Mouse (Mus musculus) mouse embryonic stem cell (cell line): ENCODE data around the gene Tmem201.
"Not testable (repeated sequence)": the region's sequence is repeated elsewhere in the genome, so short reads cannot be mapped to it uniquely, and the experiment has no call there.

Experiments used
- in situ Hi-C, 2 experiments: fragments of 300-500 bp; cut with MboI; formaldehyde crosslinking; loops; 1 replicate in 1 of 2; 3 replicates in 1 of 2; pipeline ENCODE4 v1.14.3; 2019 to 2020; ENCODE audit warnings: low sequenced_read_pairs in 2 of 2, low pct_unique_long_range_greater_than_20kb in 1 of 2, mixed read lengths in 1 of 2; ENCODE audit not compliant: unreplicated experiment in 1 of 2

Tmem201 gene

DNA sequence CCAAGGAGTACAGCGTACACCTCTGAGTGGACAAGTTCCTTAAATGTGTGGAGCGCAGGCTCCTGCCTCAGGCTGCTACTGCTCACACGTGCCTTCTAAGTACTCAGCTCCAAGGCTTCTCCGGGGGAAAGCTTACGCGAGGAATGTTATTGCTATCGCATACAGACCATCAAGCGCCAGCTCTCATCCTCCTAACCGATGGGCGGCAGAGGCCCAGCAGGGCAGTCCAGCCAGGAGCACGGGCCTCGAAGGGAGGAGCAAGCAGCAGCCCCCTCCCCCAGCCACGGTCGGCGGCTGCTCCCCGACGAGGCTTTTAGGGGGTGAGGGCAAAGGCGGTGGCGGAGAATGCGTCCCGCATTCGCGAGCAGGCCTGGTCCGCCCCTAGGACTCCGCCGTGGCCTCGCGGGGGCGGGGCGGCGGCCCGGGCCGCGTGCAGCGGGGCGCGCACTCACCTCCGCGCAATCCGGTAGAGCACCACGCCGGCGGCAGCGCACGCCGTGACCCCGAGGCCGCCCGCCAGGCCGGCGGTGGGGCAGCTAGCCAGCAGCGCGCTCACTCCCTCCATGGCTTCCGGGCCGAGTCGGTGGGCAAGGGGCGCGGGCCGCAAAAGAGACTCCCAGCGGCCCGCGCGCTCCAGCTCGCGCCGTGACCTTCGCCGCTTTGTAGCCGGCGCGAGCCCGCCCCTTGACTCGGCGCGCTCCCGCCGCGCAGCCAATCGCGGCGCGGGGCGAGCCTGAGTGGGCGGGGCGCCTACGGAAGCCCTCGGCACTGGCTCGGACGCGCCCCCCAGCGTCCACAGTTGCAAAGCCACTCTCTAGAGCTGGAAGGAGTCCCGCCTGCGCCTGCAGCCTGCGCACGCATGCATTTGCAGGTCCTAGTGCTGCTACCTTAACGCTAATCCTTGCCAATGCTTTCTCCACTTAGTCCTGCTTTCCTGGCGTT, at the start of gene Tmem201:
Gene Tmem201, minus strand, starts transcription at position 662 of the 942 bp plus-strand sequence.
- in situ Hi-C loops, result no loop called here

DNA sequence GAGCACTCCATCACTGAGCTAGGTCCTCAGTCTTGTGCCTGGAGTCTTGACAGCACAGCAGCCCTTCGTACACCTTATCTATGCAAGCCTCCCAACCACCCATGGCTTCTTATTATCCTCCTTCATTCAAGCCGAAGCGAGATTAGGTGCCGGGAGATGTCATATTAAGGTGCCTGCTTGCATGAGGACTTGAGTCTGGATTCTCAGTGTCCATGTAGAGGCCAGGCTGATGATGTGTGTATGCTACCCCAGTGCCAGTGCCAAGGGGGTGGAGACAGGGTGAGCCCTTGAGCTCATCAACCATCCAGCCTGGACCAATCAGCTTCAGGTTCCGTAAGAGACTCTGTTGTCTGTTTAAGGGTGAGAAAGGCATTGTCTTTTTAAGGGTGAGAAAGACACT, 47.1 kb upstream of the Tmem201 start:
- in situ Hi-C loops, result no loop called here

- in situ Hi-C loops, result no loop called here
Measured at GRCm38 (mm10) chr4:149784371-149784770, 46.5 kb upstream of the Tmem201 start.

DNA sequence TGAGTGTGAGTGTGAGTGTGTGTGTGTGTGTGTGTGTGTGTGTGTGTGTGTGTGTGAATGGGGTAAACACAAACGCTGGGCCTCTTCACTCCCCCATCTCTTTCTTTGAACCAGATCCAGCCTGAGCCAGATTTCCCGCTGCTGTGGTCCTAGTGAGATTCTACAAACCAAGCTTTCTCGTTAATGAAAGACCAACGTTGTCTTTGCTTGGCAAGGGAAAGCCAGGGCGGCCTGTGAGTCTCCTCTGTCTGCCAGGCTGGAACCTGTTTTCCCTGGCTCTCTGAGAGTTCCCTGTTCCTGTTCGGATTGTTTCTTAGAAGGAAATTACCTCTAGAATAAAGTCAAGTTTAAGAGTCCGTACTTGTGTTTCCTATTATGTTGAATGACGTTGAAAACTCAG, 45.1 kb upstream of the Tmem201 start:
- in situ Hi-C loops, result no loop called here

DNA sequence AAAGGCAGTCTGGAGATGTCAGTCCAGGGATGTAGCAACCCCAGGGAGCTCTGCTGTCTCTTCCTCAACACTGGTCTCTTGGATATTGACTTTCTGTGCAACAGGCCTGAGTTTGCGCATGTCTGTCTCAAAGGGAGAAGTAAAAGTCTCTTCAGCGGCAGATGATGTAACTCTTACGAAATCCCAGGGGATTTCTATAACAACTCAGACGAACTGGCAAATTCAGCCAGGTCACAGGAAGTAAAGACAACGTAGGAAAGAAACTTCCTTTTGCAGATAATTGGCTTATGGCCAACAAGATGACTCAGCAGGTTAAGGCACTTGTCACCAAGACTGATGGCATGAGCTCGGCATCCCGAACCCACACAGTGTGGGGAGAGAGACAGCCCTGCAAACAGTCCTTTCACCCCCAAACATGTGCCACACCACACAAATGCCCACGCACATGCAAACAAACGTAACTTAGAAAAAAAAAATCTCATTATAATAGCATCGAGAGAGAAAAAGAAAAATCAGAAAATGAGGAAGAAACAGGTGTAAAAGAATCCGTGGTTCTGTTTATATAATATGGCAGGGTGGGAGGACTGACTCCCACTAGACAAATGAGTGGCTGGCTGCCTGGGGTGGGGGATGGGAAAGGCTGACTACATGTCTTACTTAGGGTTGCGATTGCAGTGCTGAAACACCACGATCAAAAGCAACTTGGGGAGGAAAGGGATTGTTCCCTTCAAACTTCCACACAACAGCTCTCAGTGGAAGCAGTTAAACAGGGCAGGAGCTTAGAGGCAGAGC, 42.9 kb upstream of the Tmem201 start:
- in situ Hi-C loops, result no loop called here

- in situ Hi-C loops, result no loop called here
Measured at GRCm38 (mm10) chr4:149779966-149780365, 42.1 kb upstream of the Tmem201 start.

DNA sequence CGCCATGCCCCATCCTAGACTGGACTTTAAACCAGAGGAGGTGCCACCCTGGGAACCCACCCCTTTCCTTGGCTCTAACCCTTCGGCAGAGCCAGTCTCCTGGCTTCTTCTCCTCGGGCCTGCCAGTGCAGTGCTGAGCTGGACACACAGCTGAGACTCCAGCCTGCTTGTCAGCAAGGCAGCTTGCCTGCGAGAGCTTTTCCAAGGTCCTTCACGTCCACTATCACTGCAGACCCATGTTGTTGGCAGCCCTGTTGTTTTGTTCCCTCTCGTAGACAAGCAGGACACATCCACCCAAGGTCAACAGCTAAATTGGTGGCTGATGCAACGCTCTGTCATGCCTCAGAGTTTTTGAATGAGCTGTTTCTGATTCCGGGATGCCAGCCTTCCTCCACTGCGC, 39.3 kb upstream of the Tmem201 start:
- in situ Hi-C loops, result no loop called here

- in situ Hi-C loops, result no loop called here
Measured at GRCm38 (mm10) chr4:149775760-149776362, 38.0 kb upstream of the Tmem201 start.

- in situ Hi-C loops, result no loop called here
Measured at GRCm38 (mm10) chr4:149775330-149775729, 37.5 kb upstream of the Tmem201 start.

DNA sequence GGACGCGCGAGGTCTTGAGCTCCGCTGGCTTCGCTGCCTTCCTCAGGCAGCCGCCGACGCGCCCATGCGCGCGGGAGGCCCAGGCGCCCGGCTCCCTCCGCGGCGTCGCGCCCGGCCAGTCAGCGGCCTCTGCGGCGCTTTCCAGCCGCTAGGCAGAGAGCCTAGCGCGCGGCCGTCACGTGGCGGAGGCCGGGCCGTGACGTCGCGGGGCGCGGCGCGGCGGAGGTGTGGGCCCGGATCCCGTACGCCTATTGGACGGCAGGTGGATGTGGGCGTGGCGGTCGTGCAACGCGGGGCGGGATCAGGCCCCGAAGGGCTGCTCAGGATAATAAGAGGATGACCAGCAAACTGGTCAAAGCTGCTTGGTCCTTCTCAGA, 36.2 kb upstream of the Tmem201 start, which contains the start of gene Slc25a33:
Gene Slc25a33, minus strand, starts transcription at position 184 of the 377 bp plus-strand sequence.
- in situ Hi-C loops, result no loop called here

DNA sequence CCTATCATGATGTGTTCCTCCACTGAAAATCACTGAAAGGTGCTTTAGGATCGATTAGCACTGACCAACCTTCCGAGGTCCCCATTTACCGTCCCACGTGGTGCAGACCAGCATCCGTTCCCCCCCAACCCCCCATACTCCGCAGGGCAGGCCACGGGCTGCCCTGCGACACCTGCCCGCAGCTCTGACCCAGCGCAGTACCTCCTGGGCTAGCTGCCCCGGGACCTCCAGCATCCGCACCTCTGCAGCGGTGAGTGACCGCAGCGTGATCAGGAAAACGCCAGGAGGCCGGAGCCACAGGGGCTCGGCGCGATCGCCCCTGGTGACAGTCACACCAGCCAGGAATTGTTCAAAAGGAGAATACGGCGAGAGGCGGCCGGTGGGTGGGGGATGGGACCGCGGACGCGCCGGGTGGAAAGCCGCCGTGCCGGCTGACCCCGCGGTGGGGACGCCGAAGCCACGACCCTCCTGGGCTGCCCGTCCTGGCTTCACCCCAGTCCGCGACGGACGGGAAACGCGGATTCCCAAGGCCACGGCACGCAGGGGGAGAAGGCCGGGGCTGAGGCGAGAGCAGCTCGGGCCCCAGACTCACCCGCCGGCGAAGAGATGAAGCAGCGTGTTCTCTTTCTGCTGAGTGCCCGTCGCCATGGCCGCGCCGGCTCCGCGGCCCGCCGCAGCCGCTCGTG, 35.7 kb upstream of the Tmem201 start:
- in situ Hi-C loops, result no loop called here

GRCm38 (mm10) chr4:149772394-149772793, 34.5 kb upstream of the Tmem201 start:
- in situ Hi-C loops, result no loop called here

GRCm38 (mm10) chr4:149765201-149765600, 27.4 kb upstream of the Tmem201 start:
- in situ Hi-C loops, result no loop called here

DNA sequence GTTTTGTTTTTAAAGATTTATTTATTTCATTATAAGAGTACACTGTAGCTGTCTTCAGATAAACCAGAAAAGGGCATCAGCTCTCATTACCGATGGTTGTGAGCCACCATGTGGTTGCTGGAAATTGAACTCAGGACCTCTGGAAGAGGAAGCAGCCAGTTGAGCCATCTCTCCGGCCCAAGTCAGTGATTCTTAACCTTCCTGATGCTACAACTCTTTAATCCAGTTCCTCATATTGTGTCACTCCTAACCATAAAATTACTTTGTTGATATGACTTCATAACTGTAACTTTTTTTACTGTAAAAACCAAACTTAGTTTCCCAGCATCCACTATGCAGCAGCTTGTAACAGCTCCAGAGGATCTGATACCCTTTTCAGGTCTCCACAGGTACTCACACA, 25.5 kb upstream of the Tmem201 start:
- in situ Hi-C loops, result no loop called here

DNA sequence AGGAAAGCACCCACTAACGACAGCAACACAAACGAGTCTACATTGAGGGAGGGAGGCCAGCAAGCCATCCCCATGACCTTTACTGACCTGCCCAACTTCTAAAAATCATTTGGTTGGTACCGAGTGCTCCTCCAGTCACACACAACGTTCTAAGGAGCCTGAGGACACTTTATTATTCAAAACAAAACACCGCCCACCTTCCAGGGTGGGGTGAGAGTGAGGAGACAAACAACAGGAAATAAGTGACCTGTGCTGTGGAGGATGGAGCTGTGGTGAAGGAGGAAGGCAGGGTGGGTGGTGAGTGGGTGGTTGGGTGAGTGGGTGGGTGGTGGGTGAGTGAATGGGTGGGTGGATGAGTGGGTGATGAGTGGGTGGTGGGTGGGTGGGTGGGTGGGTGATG, 21.7 kb upstream of the Tmem201 start:
- in situ Hi-C loops, result no loop called here

- in situ Hi-C loops, result no loop called here
Measured at GRCm38 (mm10) chr4:149758423-149758822, 20.6 kb upstream of the Tmem201 start.

DNA sequence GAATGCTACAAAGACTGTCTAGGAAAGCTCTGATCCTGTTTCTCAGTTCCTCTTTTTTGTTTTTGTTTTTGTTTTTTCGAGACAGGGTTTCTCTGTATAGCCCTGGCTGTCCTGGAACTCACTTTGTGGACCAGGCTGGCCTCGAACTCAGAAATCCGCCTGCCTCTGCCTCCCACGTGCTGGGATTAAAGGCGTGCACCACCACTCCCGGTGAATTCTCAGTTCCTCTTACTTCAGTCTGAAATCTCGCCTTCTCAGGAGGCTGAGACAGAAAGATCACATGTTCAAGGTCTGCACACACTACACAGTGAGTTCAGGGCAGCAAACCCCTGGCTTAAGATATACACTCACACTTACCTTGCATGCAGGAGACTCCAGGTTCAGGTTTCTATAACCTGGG, 18.7 kb upstream of the Tmem201 start:
- in situ Hi-C loops, result not testable (repeated sequence)

GRCm38 (mm10) chr4:149752836-149753235, 15.0 kb upstream of the Tmem201 start:
- in situ Hi-C loops, result no loop called here
